Mouse (Mus musculus) olfactory bulb, adult 2 months (tissue): ENCODE measurements at regions not wholly inside any gene's neighbourhood (a gene's known extent, or its start where the extent isn't known, plus 50 kb on each side); places are given as distances from the start of the nearest gene placed in this dataset.

ENCODE experiments used
- CTCF ChIP-seq: fragments of 200-500 bp; IDR thresholded peaks from 2 replicates; pipeline ENCODE4 v1.5.1; 2012; ENCODE audit warnings: low read depth, mild to moderate bottlenecking, low read length, moderate library complexity; ENCODE audit not compliant: insufficient read depth
- POLR2A ChIP-seq: fragments of 200-500 bp; IDR thresholded peaks from 2 replicates; pipeline ENCODE4 v1.6.1; 2012; ENCODE audit warnings: mild to moderate bottlenecking, low read depth, low read length, moderate library complexity; ENCODE audit not compliant: insufficient read depth

GRCm38 (mm10) chr4:12376797-12377570, 205.2 kb upstream of the Fam92a start:
- TF ChIP-seq CTCF (no peak), POLR2A (no peak)
